Mouse (Mus musculus): ENCODE data around the gene Foxd2.
A peak's percentile ranks its signal among the peaks of the same experiment; 100 is the strongest.

Gene Foxd2

DNA sequence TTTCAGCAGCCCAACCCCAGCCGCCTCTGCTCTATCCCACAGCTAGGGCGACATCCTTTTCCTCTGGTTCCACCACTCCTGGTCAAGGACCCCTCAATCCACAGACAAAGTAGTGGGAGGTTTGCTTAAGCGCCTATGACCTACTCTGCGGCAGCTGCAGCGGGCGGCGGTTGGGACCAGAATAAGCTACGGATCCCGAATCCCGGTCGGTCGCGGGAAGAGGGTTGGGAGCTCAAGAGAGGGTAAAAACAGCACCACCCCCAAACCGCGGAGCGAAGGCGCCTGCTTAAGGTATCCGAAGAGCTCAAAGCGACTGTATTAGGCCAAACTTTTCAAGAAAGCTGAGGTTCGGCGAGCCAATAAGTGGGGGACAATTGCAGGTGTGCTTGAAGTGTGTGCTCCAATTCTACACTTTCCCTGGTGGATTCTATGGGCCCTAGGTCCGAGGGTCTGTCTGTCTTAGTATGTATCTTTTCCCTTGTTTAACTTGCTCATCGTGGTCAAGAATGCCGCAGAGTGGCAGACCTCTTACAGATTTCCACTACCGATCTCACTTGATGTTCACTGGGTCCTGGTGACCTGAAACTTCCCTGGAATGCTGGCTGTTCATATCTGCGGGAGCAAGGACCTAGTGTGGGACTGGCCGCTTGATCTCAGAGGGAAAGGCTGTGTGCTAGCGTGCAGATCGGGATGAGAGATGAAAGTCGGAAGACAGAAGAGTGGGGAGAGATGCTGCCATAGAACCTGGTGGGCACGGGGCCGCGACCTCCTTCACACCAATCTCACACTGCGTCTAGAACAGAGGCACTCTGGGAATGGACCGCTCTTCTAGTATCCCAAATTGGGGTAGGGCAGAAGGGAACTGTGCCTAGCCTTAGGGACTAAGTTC is 4.3 kb upstream of the Foxd2 start:
- DNase-seq (ENCODE audit: low read depth, low spot score), result no peak

- peak; percentile 80 for DNase-seq (ENCODE audit: low read depth, low spot score)
Observed at GRCm38 (mm10) chr4:114909602-114910484, 1.2 kb upstream of the Foxd2 start.

GRCm38 (mm10) chr4:114907951-114908828 is 483 bp downstream of the Foxd2 start:
- no peak for DNase-seq (ENCODE audit: low read depth, low spot score)

GRCm38 (mm10) chr4:114907056-114907917 is 1.4 kb downstream of the Foxd2 start:
- DNase-seq (ENCODE audit: low read depth, low spot score), result no peak

DNA sequence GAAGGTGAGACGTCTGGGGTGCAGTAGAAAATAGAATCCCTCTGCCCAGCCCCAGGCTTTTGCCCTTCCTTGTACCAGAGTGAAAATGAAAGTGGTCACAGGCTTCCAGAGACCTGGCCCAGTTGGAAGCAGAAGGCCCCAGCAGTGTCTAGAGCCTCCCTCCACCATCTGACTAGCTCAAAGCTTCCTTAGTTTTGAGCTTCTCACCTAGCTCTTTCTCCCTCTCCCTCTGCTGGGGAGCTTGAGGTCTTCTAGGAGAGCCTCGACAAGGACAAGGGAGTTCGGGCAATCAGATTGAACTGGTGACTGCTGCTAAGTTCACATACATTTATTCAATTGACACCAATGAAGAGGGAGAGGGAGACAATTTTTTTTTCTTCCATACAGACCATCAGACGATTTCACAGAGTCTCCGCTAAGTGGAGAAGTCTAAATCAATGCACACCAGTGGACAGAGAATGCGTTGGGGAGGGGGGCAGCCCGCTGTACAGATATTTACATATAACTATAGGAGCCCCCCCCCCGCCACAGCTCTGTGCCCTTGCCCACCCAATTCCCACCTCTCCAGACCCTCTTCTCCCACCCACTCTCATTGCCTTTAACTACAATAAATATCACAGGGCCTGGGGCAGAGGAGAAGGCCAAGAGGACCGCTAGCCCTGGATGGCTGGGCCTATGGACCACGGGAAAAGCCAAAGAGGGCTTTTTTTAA is 2.5 kb downstream of the Foxd2 start:
- no peak for DNase-seq (ENCODE audit: low read depth, low spot score)

DNA sequence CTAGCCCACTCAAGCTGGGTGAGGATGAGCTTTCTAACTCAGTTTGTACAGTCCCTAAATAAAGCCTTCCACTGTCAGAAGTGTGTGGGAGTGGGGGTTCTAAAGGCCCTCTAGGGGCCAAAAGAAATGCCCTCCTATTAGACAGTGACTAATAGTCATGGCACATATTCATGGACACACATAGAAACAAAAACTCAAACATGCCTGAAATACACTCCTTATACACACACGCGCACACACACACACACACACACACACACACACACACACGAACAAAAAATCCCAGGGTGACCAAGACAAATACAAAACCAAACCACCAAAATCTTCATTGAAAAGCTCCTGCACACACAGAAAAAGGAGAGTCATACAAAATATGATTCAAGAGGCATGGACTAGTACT is 3.2 kb downstream of the Foxd2 start:
- DNase-seq (ENCODE audit: low read depth, low spot score), result no peak

DNA sequence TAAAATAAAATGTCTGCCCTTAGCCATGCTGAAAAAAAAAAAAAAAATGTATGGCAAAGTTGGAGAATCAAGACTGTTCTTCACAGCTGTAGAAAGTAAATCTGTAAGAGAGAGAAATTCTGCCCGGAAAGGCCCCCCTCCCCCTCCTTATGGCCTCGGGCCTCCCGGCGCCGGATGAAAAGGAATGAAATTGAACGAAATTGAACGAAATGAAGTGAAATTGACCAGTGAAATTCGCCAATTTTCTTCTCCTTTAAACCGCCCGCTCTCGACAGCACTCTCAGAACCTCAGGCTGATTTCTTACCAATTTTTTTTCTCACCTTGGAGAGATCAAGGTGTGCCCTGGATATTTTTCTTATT is 5.3 kb downstream of the Foxd2 start:
- no peak for DNase-seq (ENCODE audit: low read depth, low spot score)

DNA sequence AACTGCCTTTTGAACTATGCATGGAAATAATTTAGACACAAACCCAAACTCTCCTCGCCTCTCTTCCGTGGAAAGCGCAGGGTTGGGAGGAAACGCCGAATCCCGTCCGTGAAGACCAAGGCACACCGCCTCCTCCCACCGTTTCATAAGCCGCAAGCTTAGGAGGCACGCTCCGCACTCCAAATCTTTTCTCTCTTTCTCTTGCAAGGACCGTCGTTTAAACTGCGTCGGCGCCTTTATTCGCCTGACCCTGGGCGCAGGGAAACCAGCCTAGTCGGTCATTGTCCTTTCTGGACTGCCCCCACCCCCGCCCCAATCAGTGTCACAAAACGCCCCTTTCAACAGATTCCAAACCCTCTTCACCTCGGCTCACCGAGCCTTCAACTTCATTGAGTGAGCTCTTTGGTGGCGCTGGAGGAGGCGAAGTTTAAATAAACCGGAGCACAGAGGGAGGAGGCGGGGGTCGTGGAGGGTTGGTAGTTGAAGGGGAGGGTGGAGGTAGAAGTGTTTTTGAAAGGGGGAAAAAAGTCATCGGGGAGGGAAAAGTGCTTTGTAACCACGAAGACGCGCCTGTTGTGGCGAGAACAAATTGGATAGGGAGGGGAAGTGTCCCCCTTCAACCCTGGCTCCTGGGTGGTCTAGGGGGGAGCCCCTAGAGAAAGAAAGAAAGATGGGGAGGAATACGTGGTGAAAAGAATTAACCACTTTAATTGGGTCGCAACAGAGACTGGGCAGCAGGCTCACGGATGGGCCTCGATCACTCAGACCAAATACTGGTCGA is 5.8 kb downstream of the Foxd2 start:
- DNase-seq (ENCODE audit: low read depth, low spot score), result no peak

DNA sequence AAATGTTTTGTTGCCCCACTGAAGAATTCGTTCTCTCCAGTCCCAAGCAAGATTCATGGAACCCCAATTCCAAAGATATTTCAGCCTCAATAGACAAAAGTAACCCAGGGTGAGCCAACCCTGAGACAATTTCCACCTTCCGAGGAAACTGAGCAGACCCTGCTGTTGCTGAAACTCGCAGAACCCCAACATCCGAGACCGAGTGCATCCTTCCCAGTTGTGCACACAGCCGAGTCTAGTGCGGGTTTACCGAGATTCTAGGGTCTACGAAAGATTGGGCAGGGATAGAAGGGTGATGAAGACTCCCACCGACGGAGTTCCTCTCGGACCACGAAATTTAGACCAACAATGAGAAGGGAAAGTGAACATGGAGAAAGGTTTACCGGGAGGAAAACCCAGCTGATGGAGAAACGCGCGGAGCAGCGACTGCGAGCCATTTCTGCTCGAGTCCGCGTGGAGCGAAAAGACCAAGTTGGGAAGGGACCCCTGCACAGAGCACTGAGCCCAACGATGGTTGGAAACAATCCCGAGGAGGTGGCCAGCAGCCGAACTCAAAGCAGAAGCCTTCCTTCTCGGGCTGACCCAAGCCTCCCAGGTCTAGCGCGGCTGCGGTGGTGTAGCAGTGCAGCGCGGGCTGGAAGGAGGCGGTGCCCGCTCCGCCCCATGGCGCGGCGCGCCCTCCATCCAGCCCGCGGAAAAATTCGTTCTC is 6.9 kb downstream of the Foxd2 start:
- no peak for DNase-seq (ENCODE audit: low read depth, low spot score)

- DNase-seq (ENCODE audit: low read depth, low spot score), result no peak
Observed at GRCm38 (mm10) chr4:114900866-114901642, 7.6 kb downstream of the Foxd2 start.

GRCm38 (mm10) chr4:114899885-114900284 is 8.8 kb downstream of the Foxd2 start:
- DNase-seq (ENCODE audit: low read depth, low spot score), result no peak

- DNase-seq (ENCODE audit: low read depth, low spot score), result no peak
Observed at GRCm38 (mm10) chr4:114897853-114898252, 10.8 kb downstream of the Foxd2 start.

- no peak for DNase-seq (ENCODE audit: low read depth, low spot score)
Observed at GRCm38 (mm10) chr4:114882232-114882631, 26.4 kb downstream of the Foxd2 start.

DNA sequence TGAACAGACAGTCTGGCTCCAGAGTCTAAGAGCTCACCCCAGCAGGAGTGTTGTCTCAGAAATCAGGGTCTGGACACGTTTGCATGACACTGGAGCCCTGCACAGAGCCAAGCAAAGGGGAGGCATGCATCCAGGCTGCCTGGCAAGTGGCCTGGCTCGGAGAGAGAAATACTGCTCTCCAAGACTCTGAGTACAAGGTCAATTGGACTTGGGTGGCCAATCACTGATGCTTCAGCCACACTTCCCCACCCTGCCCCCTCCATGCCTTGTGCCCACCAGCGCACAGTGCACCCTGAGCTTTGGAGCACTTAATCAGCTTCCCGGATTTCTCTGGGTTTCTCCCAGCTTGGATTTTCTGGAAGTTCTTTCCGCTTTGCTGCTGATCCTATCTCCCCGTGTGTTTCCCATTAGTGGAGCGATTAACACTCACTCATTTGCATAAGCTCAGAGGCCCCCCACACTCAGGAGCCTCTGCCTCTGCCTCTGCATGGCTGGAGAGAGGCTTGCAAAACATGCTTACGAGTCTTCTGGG is 32.2 kb downstream of the Foxd2 start:
- no peak for DNase-seq (ENCODE audit: low read depth, low spot score)

DNA sequence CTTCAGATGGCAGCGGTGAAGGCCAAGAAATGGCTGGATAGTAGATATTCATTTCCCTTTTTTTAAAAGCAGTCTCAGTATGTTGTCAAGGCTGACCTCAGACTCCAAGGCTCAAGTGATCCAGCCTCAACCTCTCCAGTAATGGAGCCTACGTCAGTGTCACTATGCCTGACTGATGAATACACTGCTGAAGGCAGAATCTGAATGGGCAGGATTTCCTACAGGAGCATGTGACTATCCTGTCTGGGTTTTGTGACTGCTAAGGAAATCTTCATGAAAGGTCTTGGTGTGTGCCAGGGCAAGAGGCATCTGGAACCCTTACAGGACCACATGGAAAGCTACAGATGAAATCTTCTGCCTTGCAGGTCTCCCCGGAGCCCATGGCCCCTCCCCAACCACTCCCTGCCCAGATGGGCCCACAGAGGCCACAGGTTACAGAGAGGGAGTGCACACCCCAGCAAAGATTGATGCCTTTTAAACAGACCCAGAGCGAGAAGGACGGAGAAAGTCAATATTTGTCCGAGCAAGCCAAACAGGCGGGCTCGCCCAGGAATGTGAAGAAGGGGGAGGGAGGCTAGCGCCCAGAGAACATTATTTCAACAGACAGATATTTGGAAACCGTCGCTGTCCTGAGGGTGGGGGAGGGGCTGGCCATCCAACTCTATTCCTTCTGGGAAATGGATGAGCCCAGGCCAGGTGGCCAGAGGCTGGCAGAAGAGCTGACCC is 38.7 kb downstream of the Foxd2 start:
- DNase-seq (ENCODE audit: low read depth, low spot score), result no peak

DNA sequence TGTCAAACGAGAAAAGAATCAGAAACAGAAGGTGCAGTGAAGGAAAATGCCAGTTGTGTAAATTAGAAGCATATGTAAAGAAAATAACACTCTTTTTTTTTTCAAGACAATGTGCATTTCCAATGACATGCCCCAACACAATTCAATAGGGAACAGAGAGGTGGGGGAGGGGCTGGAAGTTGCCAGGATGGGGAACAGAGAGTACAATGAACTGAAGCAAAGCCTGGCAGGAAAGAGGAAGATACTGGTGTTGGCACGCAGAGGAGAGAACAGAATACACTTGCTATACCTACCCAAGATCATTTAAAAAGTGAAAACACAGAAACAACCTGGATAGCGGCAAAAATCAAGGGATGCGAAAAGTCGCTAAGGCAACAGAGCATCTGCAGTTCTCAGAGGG is 45.5 kb downstream of the Foxd2 start:
- no peak for DNase-seq (ENCODE audit: low read depth, low spot score)

DNA sequence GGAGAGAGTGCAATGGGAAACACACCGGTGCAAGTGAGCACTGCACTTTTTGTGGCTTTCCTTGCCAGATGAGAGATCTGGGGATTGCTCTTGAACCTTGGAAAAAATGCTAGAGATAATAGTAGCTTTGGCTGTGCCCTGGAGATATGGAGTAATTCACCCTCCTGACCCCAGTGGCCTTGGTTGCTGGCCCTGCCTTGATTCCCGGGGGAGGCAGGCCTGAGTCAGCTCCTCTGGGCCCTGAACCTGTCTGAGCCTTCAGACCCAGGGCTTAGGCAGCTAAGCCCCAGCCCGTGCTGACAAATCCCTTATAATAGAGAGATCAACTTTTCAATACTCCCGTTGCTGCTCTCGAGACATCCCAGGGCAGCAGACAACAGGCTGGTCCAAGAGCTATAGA is 50.2 kb downstream of the Foxd2 start:
- no peak for DNase-seq (ENCODE audit: low read depth, low spot score)

Measured in 3T3-L1 (cell line).